Mouse (Mus musculus): ENCODE data around the gene Upk2.

DNA sequence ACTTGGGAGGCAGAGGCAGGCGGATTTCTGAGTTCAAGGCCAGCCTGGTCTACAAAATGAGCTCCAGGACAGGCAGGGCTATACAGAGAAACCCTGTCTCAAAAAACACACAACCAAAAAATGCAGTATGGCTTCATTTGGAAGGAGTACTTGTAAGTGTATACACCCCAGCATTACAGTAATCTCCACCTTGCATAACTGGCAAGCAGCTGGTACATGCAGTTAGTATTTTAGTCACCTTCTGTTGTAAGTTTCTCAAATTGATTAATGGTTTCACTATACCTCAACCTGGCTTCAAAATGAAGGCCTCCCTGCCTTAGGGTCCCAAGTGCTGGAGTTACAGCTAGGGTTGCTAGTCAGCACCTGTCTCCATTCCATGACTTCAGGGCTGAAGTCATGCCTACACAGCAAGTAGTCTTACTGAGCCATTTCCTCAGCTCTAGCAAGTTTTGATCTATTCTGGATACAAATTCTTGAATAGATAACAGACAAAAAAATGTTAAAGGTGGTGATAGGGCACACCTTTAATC lies 43.1 kb downstream of the Upk2 start:
- TF ChIP-seq CTCF (IDR thresholded peaks at IDR 0.05; ENCODE audit: borderline replicate concordance, control insufficient read depth, extremely low read depth, insufficient read depth, low read length, poor library complexity) (no peak), POLR2A (IDR thresholded peaks at IDR 0.05; ENCODE audit: control insufficient read depth, extremely low read depth, insufficient read depth, low read length, poor library complexity) (no peak)

Data from thymus, adult 2 months (tissue).